In the genomic region with DNA sequence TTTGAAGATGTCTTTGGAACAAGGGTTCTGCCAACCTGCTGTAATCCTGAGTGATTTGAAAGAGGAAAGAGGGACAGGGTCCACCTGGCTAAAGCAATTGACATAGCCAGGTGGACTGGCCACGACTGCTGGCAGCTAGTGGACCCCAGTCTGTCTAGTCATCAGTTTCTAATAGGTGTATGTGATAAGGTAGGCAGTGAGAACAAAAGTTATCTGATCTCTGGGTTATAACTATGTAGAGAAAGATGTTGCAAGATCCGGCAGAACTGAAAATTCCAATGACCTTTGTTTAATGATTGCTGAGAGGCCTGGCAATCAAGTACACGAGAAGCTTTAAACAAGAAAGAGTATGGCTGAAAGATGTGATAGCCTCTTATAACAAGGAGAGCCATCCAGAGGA, we compare ENCODE assay signal across 25 mouse cellular contexts. TPM values are rescaled to one million over a fixed set of nuclear protein-coding genes. Genes with fewer than 3 reads are reported as not detected.
"Had no signal": no experiment of that assay in that cellular context is flagged by ENCODE, and none has a peak within 500 bp of the region (broad histone marks: within the 10 kb centered on the region; RNA-seq: fewer than 3 reads in every experiment).

No protein-coding gene starts in this region.

- H3K36me3 ChIP-seq: neural tube, embryonic 13.5 days; neural tube, embryonic 15.5 days; stomach, embryonic 15.5 days had no signal

- H3K27ac ChIP-seq: neural tube, embryonic 13.5 days; neural tube, embryonic 15.5 days; stomach, embryonic 15.5 days; stomach, postnatal 0 days had no signal

- H3K4me2 ChIP-seq: neural tube, embryonic 13.5 days; neural tube, embryonic 15.5 days; stomach, embryonic 15.5 days had no signal

- H3K9me3 ChIP-seq: neural tube, embryonic 13.5 days; neural tube, embryonic 15.5 days; stomach, embryonic 15.5 days had no signal

- H3K4me1 ChIP-seq: neural tube, embryonic 13.5 days; neural tube, embryonic 15.5 days; stomach, embryonic 15.5 days had no signal

- H3K4me3 ChIP-seq: neural tube, embryonic 13.5 days; neural tube, embryonic 15.5 days; stomach, embryonic 15.5 days had no signal

- H3K27me3 ChIP-seq: neural tube, embryonic 15.5 days; stomach, embryonic 15.5 days had no signal

- H3K9ac ChIP-seq: neural tube, embryonic 13.5 days; neural tube, embryonic 15.5 days; stomach, embryonic 15.5 days had no signal

- DNase-seq: retina, postnatal 1 day; right cerebral cortex, adult 18-20 months; right cerebral cortex, postnatal 14 days; right cerebral cortex, postnatal 25 days; right cerebral cortex, postnatal 4 days; spleen, adult 18-20 months; thymus, adult 18-20 months; thymus, adult 2 months; thymus, postnatal 14 days; thymus, postnatal 25 days; thymus, postnatal 36 days; thymus, postnatal 4 days had no signal

RNA-seq across cellular contexts. Expression of a gene that starts 25.9 kb away (rescaled TPM):
- total RNA-seq: neutrophil, adult 5-6 weeks had no signal
- polyA plus RNA-seq: neural tube, embryonic 13.5 days; neural tube, embryonic 14.5 days; neural tube, embryonic 15.5 days; small intestine, adult 2 months; spleen, adult 2 months; stomach, embryonic 14.5 days; stomach, embryonic 15.5 days; stomach, embryonic 16.5 days; stomach, postnatal 0 days; thymus, adult 2 months; thymus, postnatal 0 days; urinary bladder, adult 2 months had no signal

RNA-seq across cellular contexts. Expression of a gene that starts 29.0 kb away (rescaled TPM):
- total RNA-seq: neutrophil, adult 5-6 weeks had no signal
- polyA plus RNA-seq: neural tube, embryonic 13.5 days; neural tube, embryonic 14.5 days; neural tube, embryonic 15.5 days; small intestine, adult 2 months; spleen, adult 2 months; stomach, embryonic 14.5 days; stomach, embryonic 15.5 days; stomach, embryonic 16.5 days; stomach, postnatal 0 days; thymus, adult 2 months; thymus, postnatal 0 days; urinary bladder, adult 2 months had no signal

RNA-seq across cellular contexts. Expression of a gene that starts 32.3 kb away (rescaled TPM):
- total RNA-seq: neutrophil, adult 5-6 weeks had no signal
- polyA plus RNA-seq: neural tube, embryonic 13.5 days; neural tube, embryonic 14.5 days; neural tube, embryonic 15.5 days; small intestine, adult 2 months; spleen, adult 2 months; stomach, embryonic 14.5 days; stomach, embryonic 15.5 days; stomach, embryonic 16.5 days; stomach, postnatal 0 days; testis, adult 2 months; thymus, adult 2 months; thymus, postnatal 0 days; urinary bladder, adult 2 months had no signal

RNA-seq across cellular contexts. Expression of a gene that starts 35.4 kb away (rescaled TPM):
- total RNA-seq: neutrophil, adult 5-6 weeks had no signal
- polyA plus RNA-seq: neural tube, embryonic 13.5 days; neural tube, embryonic 14.5 days; neural tube, embryonic 15.5 days; small intestine, adult 2 months; spleen, adult 2 months; stomach, embryonic 14.5 days; stomach, embryonic 15.5 days; stomach, embryonic 16.5 days; stomach, postnatal 0 days; testis, adult 2 months; thymus, adult 2 months; thymus, postnatal 0 days; urinary bladder, adult 2 months had no signal

RNA-seq across cellular contexts. Expression of a gene that starts 38.5 kb away (rescaled TPM):
- total RNA-seq: neutrophil, adult 5-6 weeks had no signal
- polyA plus RNA-seq: neural tube, embryonic 13.5 days; neural tube, embryonic 14.5 days; neural tube, embryonic 15.5 days; small intestine, adult 2 months; spleen, adult 2 months; stomach, embryonic 14.5 days; stomach, embryonic 15.5 days; stomach, embryonic 16.5 days; stomach, postnatal 0 days; thymus, adult 2 months; thymus, postnatal 0 days; urinary bladder, adult 2 months had no signal
